Mouse (Mus musculus): Measurements from ENCODE around the gene Arhgap24.

- TF ChIP-seq POLR2A (IDR thresholded peaks at IDR 0.05; ENCODE audit: borderline replicate concordance, extremely low read depth, insufficient read depth, insufficient read length, poor library complexity, severe bottlenecking) (no peak), CTCF (IDR thresholded peaks at IDR 0.05; ENCODE audit: borderline replicate concordance, extremely low read depth, insufficient read depth, insufficient read length) (no peak)
Observed at GRCm38 (mm10) chr5:102635591-102635990, 154.4 kb downstream of the Arhgap24 start.
